Mouse (Mus musculus): ENCODE results near the gene Lrrn4cl. TPM values are rescaled to one million over a fixed set of nuclear protein-coding genes. Genes with fewer than 3 reads are reported as not detected.

The Lrrn4cl gene
- total RNA-seq, 1 experiment from 2014 or later = 0.57 TPM

Other genes starting within 250 kb of the Lrrn4cl start
- gene Slc22a6, start 232.7 kb upstream of the Lrrn4cl start, total RNA-seq (2023) = not detected in 2 replicates
- 0.19 and 0.43 TPM in 2 replicates for gene Chrm1, start 187.0 kb upstream of the Lrrn4cl start, total RNA-seq (2023)
- 158 and 184 TPM in 2 replicates for gene Slc3a2, start 127.4 kb upstream of the Lrrn4cl start, total RNA-seq (2023)
- gene Wdr74, start 114.9 kb upstream of the Lrrn4cl start, total RNA-seq (2023) = 22.0 TPM in 2 replicates
- gene 1700092M07Rik, start 110.0 kb upstream of the Lrrn4cl start, total RNA-seq (2023) = 1.00 and 1.5 TPM in 2 replicates
- gene Stx5a, start 109.4 kb upstream of the Lrrn4cl start, total RNA-seq (2023) = 173 and 212 TPM in 2 replicates
- gene Nxf1, start 93.7 kb upstream of the Lrrn4cl start, total RNA-seq (2023) = 146 and 190 TPM in 2 replicates
- 20.3 and 22.0 TPM in 2 replicates for gene Tmem223, start 79.8 kb upstream of the Lrrn4cl start, total RNA-seq (2023)
- 52.4 and 65.2 TPM in 2 replicates for gene Tmem179b, start 76.3 kb upstream of the Lrrn4cl start, total RNA-seq (2023)
- gene Taf6l, start 64.4 kb upstream of the Lrrn4cl start, total RNA-seq (2023) = 7.5 and 8.2 TPM in 2 replicates
- gene Polr2g, start 52.2 kb upstream of the Lrrn4cl start, total RNA-seq (2023) = 36.0 and 36.7 TPM in 2 replicates
- 0.52 and 0.76 TPM in 2 replicates for gene Zbtb3, start 48.2 kb upstream of the Lrrn4cl start, total RNA-seq (2023)
- 16.9 and 18.9 TPM in 2 replicates for gene Ttc9c, start 31.4 kb upstream of the Lrrn4cl start, total RNA-seq (2023)
- 86.0 and 118 TPM in 2 replicates for gene Hnrnpul2, start 30.8 kb upstream of the Lrrn4cl start, total RNA-seq (2023)
- 1.4 TPM in 1 of 2 replicates, not detected in the other for gene AC129217.1, start 21.0 kb upstream of the Lrrn4cl start, total RNA-seq (2023)
- 43.3 and 49.7 TPM in 2 replicates for gene Bscl2, start 13.3 kb upstream of the Lrrn4cl start, total RNA-seq (2023)
- not detected in 2 replicates for gene Gng3, start 11.6 kb upstream of the Lrrn4cl start, total RNA-seq (2023)
- 89.2 and 93.8 TPM in 2 replicates for gene Ubxn1, start 20.7 kb downstream of the Lrrn4cl start, total RNA-seq (2023)
- gene Uqcc3, start 30.2 kb downstream of the Lrrn4cl start, total RNA-seq (2023) = 15.4 and 22.1 TPM in 2 replicates
- gene Lbhd1, start 33.0 kb downstream of the Lrrn4cl start, total RNA-seq (2023) = 1.8 and 10.2 TPM in 2 replicates
- not detected in 2 replicates for gene Gm49403, start 33.2 kb downstream of the Lrrn4cl start, total RNA-seq (2023)
- gene 1810009A15Rik, start 38.1 kb downstream of the Lrrn4cl start, total RNA-seq (2023) = 15.3 and 21.7 TPM in 2 replicates
- gene Gm49416, start 38.2 kb downstream of the Lrrn4cl start, total RNA-seq (2023) = 6.5 TPM in 1 of 2 replicates, not detected in the other
- gene Ints5, start 42.2 kb downstream of the Lrrn4cl start, total RNA-seq (2023) = 9.3 and 11.1 TPM in 2 replicates
- gene Ganab, start 47.3 kb downstream of the Lrrn4cl start, total RNA-seq (2023) = 76.0 and 93.0 TPM in 2 replicates
- gene B3gat3, start 69.6 kb downstream of the Lrrn4cl start, total RNA-seq (2023) = 29.7 and 35.6 TPM in 2 replicates
- 1.5 and 2.1 TPM in 2 replicates for gene Rom1, start 78.6 kb downstream of the Lrrn4cl start, total RNA-seq (2023)
- gene Eml3, start 78.8 kb downstream of the Lrrn4cl start, total RNA-seq (2023) = 43.3 and 54.8 TPM in 2 replicates
- gene Mta2, start 91.1 kb downstream of the Lrrn4cl start, total RNA-seq (2023) = 109 and 121 TPM in 2 replicates
- gene Tut1, start 103.1 kb downstream of the Lrrn4cl start, total RNA-seq (2023) = 6.5 and 12.9 TPM in 2 replicates
- gene Eef1g, start 116.3 kb downstream of the Lrrn4cl start, total RNA-seq (2023) = 85.1 and 106 TPM in 2 replicates
- gene Ahnak, start 138.5 kb downstream of the Lrrn4cl start, total RNA-seq (2023) = 367 and 445 TPM in 2 replicates
- not detected in 2 replicates for gene Scgb1a1, start 237.2 kb downstream of the Lrrn4cl start, total RNA-seq (2023)